Mouse (Mus musculus) olfactory bulb, adult 2 months (tissue): ENCODE measurements at regions not wholly inside any gene's neighbourhood (a gene's known extent, or its start where the extent isn't known, plus 50 kb on each side); places are given as distances from the start of the nearest gene placed in this dataset.

Experiments
- H3K27ac ChIP-seq: fragments of 200-500 bp; 2 replicates; pipeline ENCODE4 v1.5.1; 2012; ENCODE audit warnings: low read depth, low read length; ENCODE audit not compliant: insufficient read depth
- H3K4me1 ChIP-seq: fragments of 200-500 bp; 2 replicates; pipeline ENCODE4 v1.6.1; 2012; ENCODE audit warnings: low read length; ENCODE audit not compliant: control insufficient read depth, insufficient read depth
- H3K4me3 ChIP-seq: fragments of 200-500 bp; 2 replicates; pipeline ENCODE4 v1.5.1; 2012; ENCODE audit warnings: mild to moderate bottlenecking, low read depth, low read length, moderate library complexity; ENCODE audit not compliant: insufficient read depth
- CTCF ChIP-seq: fragments of 200-500 bp; IDR thresholded peaks from 2 replicates; pipeline ENCODE4 v1.5.1; 2012; ENCODE audit warnings: low read depth, mild to moderate bottlenecking, low read length, moderate library complexity; ENCODE audit not compliant: insufficient read depth
- POLR2A ChIP-seq: fragments of 200-500 bp; IDR thresholded peaks from 2 replicates; pipeline ENCODE4 v1.6.1; 2012; ENCODE audit warnings: mild to moderate bottlenecking, low read depth, low read length, moderate library complexity; ENCODE audit not compliant: insufficient read depth
- WGBS: fragments of 180-500 bp; shearing (Covaris S2); methylation state at CpG from one replicate; pipeline ENCODE4 v1.1.7; 2018; 5-methylcytosine and 5-hydroxymethylcytosine counted together

GRCm38 (mm10) chr7:115206479-115207134, 463.1 kb downstream of the Insc start:
- TF ChIP-seq POLR2A = no peak
- no peak for TF ChIP-seq CTCF
- WGBS = 88% methylated on average over 9 of the region's 9 CpGs
- Histone ChIP-seq H3K4me1 (no peaks in the 10 kb centered on the region), H3K4me3 (no peak overlapping the region), H3K27ac (no peak overlapping the region)

DNA sequence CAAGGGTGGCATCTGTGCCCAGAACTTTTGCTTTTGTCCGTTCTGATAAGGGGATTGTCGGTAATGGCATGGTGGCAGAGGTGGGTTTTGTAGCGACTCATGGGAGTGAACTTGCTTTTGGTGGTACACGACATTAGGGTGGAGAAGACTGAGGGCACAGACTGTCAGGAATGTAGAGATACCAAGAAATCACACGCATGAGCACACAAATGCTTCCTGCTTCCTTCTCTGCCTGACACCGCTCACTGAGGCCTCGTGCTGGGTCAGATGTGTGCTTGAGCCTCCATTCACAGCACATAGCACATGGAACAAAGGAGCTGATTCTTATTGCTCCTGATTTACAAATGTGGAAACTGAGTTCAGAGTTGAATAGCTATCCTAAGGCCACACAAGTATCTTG, 465.3 kb downstream of the Insc start:
- no peak for TF ChIP-seq POLR2A
- no peak for TF ChIP-seq CTCF
- 80% methylated on average over 7 of the region's 7 CpGs for WGBS
- H3K27ac ChIP-seq = no peak overlapping the region

DNA sequence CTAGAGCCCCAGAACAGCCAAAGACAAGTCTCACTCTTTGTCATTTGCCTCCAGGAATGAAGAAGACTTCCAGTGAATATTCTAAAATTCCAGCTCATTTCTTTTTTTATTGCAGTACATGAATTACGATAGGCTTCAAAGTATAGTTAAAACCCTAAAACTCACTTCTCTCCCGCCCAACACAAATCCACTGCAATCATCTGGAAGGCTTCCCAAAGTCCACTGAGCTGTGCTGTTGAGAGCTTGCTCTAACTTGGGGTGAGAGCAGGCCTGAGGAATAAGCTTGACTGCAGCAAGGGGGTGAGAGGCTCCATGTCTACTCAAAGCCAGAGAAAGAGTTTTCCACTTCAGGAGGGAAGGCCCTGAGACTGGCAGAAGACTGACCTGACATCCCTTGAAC, 466.5 kb downstream of the Insc start:
- TF ChIP-seq CTCF (no peak), POLR2A (no peak)
- WGBS = 94% methylated on average over 2 of the region's 2 CpGs
- Histone ChIP-seq H3K4me3 (no peak overlapping the region), H3K27ac (no peak overlapping the region), H3K4me1 (no peaks in the 10 kb centered on the region)

More for the DNA sequence above, 465.3 kb downstream of the Insc start:
- no peak overlapping the region for H3K4me3 ChIP-seq
- H3K4me1 ChIP-seq = no peaks in the 10 kb centered on the region

DNA sequence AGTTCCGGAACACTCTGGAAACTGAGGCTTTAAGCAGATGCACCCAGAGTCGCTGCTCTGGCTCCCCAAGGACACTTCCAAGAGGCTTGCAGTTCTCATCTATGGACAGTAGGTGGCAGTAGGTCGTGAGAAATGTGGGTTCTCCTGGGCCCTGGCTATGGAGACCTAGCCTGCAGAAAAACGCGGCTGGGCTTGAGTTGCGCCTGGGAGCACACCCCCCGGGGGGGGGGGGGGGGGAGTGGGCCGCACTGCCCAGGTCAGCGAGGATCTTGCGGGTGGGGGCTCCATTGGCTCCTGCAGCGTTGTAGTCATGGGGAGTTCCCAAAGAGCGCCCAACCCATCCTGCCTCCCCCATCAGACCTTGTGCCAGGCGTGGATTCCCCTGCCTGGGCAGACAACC, 473.3 kb downstream of the Insc start:
- 4% methylated on average over 12 of the region's 13 CpGs for WGBS
- H3K27ac ChIP-seq = no peak overlapping the region
- H3K4me1 ChIP-seq = peaks cover 3% of the 10 kb centered on the region; the same call in 1 of the 2 replicates
- TF ChIP-seq POLR2A = no peak
- peak; percentile 65 for TF ChIP-seq CTCF
- H3K4me3 ChIP-seq = peak overlapping the region; percentile 15; the same call in 1 of the 2 replicates

GRCm38 (mm10) chr7:115217255-115217654, 473.8 kb downstream of the Insc start:
- Histone ChIP-seq H3K4me1 (peaks cover 3% of the 10 kb centered on the region; the same call in 1 of the 2 replicates), H3K4me3 (peak overlapping the region; percentile 15; the same call in 1 of the 2 replicates), H3K27ac (no peak overlapping the region)
- TF ChIP-seq POLR2A = no peak
- TF ChIP-seq CTCF = no peak
- WGBS = 18% methylated on average over 5 of the region's 5 CpGs

GRCm38 (mm10) chr7:115217712-115218111, 474.2 kb downstream of the Insc start:
- WGBS = 47% methylated on average over 6 of the region's 6 CpGs
- Histone ChIP-seq H3K4me3 (no peak overlapping the region), H3K4me1 (peaks cover 3% of the 10 kb centered on the region; the same call in 1 of the 2 replicates), H3K27ac (no peak overlapping the region)
- TF ChIP-seq POLR2A = no peak
- no peak for TF ChIP-seq CTCF

DNA sequence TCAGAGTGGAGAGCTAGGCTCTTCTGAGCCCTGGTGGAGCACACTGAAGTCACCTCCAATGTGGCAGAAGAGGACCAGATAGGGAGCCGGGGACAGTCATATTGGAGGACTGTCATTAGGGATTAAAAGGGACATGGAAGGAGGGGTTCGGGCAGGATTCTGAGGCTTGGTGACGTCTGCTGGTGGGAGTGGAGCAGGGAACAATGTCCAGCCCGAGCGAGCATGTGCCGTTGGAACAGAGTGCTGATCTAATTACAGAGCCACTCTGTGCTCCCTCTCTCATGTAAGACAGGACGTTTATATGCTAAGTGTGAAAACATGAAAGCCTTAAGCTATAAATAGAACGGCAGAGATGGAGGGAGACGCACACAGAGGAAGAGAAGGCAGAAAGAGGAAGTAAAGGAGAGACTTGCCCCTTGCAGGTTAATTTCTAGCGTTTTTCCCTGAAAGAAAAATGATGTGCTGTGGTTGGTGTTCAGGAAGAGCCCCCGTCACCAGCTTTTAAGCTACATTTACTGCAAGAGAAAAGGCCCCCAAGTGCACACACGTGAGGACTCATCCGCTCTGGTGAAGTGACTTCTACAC, 475.2 kb downstream of the Insc start:
- Histone ChIP-seq H3K4me1 (peaks cover 3% of the 10 kb centered on the region; the same call in 1 of the 2 replicates), H3K4me3 (no peak overlapping the region), H3K27ac (no peak overlapping the region)
- WGBS = 49% methylated on average over 13 of the region's 13 CpGs
- TF ChIP-seq POLR2A = no peak
- TF ChIP-seq CTCF = no peak

- TF ChIP-seq CTCF (no peak), POLR2A (no peak)
- Histone ChIP-seq H3K4me3 (no peak overlapping the region), H3K4me1 (no peaks in the 10 kb centered on the region), H3K27ac (no peak overlapping the region)
- 65% methylated on average over 5 of the region's 7 CpGs for whole genome bisulfite sequencing
Measured at GRCm38 (mm10) chr7:115222642-115223041, 479.1 kb downstream of the Insc start.

GRCm38 (mm10) chr7:115230525-115230924, 487.0 kb downstream of the Insc start:
- WGBS = 86% methylated on average over 6 of the region's 6 CpGs

More at GRCm38 (mm10) chr7:115230525-115230924, 487.0 kb downstream of the Insc start:
- Histone ChIP-seq H3K4me1 (no peaks in the 10 kb centered on the region), H3K27ac (no peak overlapping the region), H3K4me3 (no peak overlapping the region)
- TF ChIP-seq CTCF = no peak
- no peak for TF ChIP-seq POLR2A
